Mouse (Mus musculus) MEL (cell line): ENCODE measurements around the gene Cir1. TPM values are rescaled to one million over a fixed set of nuclear protein-coding genes. Genes with fewer than 3 reads are reported as not detected.
A peak's percentile ranks its signal among the peaks of the same experiment; 100 is the strongest.

ENCODE experiments used
- DNase-seq: peaks from one replicate; pipeline ENCODE4 v3.0.0; 2011; ENCODE audit warnings: low read depth, low spot score
- H3K27ac ChIP-seq: 2 replicates; pipeline ENCODE4 v1.5.1; 2012; ENCODE audit warnings: low read depth, mild to moderate bottlenecking, control low read depth, low read length, moderate library complexity; ENCODE audit not compliant: control insufficient read depth
- H3K27me3 ChIP-seq, 2 experiments: fragments of 150-350 bp in 1 of 2; sonication (generic) in 1 of 2; 2 replicates each; pipeline ENCODE4 v1.6.1; 2012; ENCODE audit warnings: low read length in 2 of 2, mild to moderate bottlenecking in 2 of 2, improper control_type of control experiment in 1 of 2, moderate library complexity in 1 of 2; ENCODE audit not compliant: insufficient read depth in 2 of 2, control insufficient read depth in 1 of 2
- H3K36me3 ChIP-seq, 2 experiments: 2 replicates each; pipeline ENCODE4 v1.6.1; 2012 to 2014; ENCODE audit warnings: low read length in 2 of 2, improper control_type of control experiment in 1 of 2, inconsistent platforms in 1 of 2, mild to moderate bottlenecking in 1 of 2; ENCODE audit not compliant: insufficient read depth in 2 of 2, control insufficient read depth in 1 of 2
- H3K4me1 ChIP-seq, 2 experiments: fragments of 150-350 bp in 1 of 2; sonication (generic) in 1 of 2; 2 replicates each; pipeline ENCODE4 v1.6.1; 2012; ENCODE audit warnings: low read length in 2 of 2, improper control_type of control experiment in 1 of 2, mild to moderate bottlenecking in 1 of 2; ENCODE audit not compliant: insufficient read depth in 2 of 2, control insufficient read depth in 1 of 2
- H3K4me3 ChIP-seq, 2 experiments: fragments of 150-350 bp in 1 of 2; sonication (generic) in 1 of 2; 2 replicates each; pipeline ENCODE4 v1.5.1; 2012; ENCODE audit warnings: low read depth in 2 of 2, low read length in 2 of 2, mild to moderate bottlenecking in 2 of 2, moderate library complexity in 2 of 2, control low read depth in 1 of 2, improper control_type of control experiment in 1 of 2; ENCODE audit not compliant: control insufficient read depth in 1 of 2, insufficient read depth in 1 of 2
- H3K79me2 ChIP-seq: 2 replicates; pipeline ENCODE4 v1.6.1; 2012; ENCODE audit warnings: mild to moderate bottlenecking, low read length, moderate library complexity; ENCODE audit not compliant: control insufficient read depth, poor library complexity, insufficient read depth
- H3K9ac ChIP-seq: 2 replicates; pipeline ENCODE4 v1.6.1; 2012; ENCODE audit warnings: low read depth, mild to moderate bottlenecking, control low read depth, low read length, moderate library complexity; ENCODE audit not compliant: control insufficient read depth, poor library complexity, severe bottlenecking
- H3K9me3 ChIP-seq: fragments of 150-350 bp; sonication (generic); replicated peaks from 2 replicates; pipeline ENCODE4 v1.6.1; 2012; ENCODE audit warnings: mild to moderate bottlenecking, low read length, improper control_type of control experiment, moderate library complexity; ENCODE audit not compliant: insufficient read depth
- BHLHE40 ChIP-seq: IDR thresholded peaks from 2 replicates; pipeline ENCODE4 v1.6.1; 2012; ENCODE audit warnings: low read depth, mild to moderate bottlenecking, inconsistent platforms, low read length, improper control_type of control experiment, borderline replicate concordance
- CHD2 ChIP-seq: IDR thresholded peaks from 2 replicates; pipeline ENCODE4 v1.6.1; 2011; ENCODE audit warnings: low read length, improper control_type of control experiment
- ELF1 ChIP-seq: IDR thresholded peaks from 2 replicates; pipeline ENCODE4 v1.6.1; 2014; ENCODE audit warnings: low read depth, mild to moderate bottlenecking, inconsistent platforms, low read length, improper control_type of control experiment, moderate library complexity
- EP300 ChIP-seq, 2 experiments: IDR thresholded peaks; 2 replicates each; pipeline ENCODE4 v1.6.1; 2011; ENCODE audit warnings: improper control_type of control experiment in 2 of 2, low read length in 2 of 2, low read depth in 1 of 2, mild to moderate bottlenecking in 1 of 2
- ETS1 ChIP-seq: IDR thresholded peaks from 2 replicates; pipeline ENCODE4 v1.6.1; 2012; ENCODE audit warnings: low read depth, mild to moderate bottlenecking, inconsistent platforms, low read length, improper control_type of control experiment, moderate library complexity
- GATA1 ChIP-seq: IDR thresholded peaks from 2 replicates; pipeline ENCODE4 v1.6.1; 2011; ENCODE audit warnings: low read depth, low read length, improper control_type of control experiment
- JUND ChIP-seq: IDR thresholded peaks from 2 replicates; pipeline ENCODE4 v1.6.1; 2011; ENCODE audit warnings: low read depth, mild to moderate bottlenecking, improper control_type of control experiment, low read length
- MYB ChIP-seq: IDR thresholded peaks from 2 replicates; pipeline ENCODE4 v1.6.1; 2011; ENCODE audit warnings: mild to moderate bottlenecking, low read depth, low read length, improper control_type of control experiment
- MYC ChIP-seq: IDR thresholded peaks from 2 replicates; pipeline ENCODE4 v1.6.1; 2011; ENCODE audit warnings: low read depth, mild to moderate bottlenecking, low read length, improper control_type of control experiment, moderate library complexity
- POLR2AphosphoS5 ChIP-seq: IDR thresholded peaks from 2 replicates; pipeline ENCODE4 v1.6.1; 2012; ENCODE audit warnings: low read depth, borderline replicate concordance, mild to moderate bottlenecking, inconsistent platforms, low read length, moderate library complexity, mixed read lengths
- SIN3A ChIP-seq: IDR thresholded peaks from 2 replicates; pipeline ENCODE4 v1.6.1; 2012; ENCODE audit warnings: low read length, improper control_type of control experiment, inconsistent platforms
- TAL1 ChIP-seq: IDR thresholded peaks from 2 replicates; pipeline ENCODE4 v1.6.1; 2012; ENCODE audit warnings: mild to moderate bottlenecking, inconsistent platforms, low read length, moderate library complexity, mixed read lengths
- TBP ChIP-seq: IDR thresholded peaks from 2 replicates; pipeline ENCODE4 v1.8.0; 2011; ENCODE audit warnings: low read depth, low read length, improper control_type of control experiment
- TCF12 ChIP-seq: IDR thresholded peaks from 2 replicates; pipeline ENCODE4 v1.6.1; 2014; ENCODE audit warnings: low read depth, mild to moderate bottlenecking, inconsistent platforms, low read length, improper control_type of control experiment, moderate library complexity
- UBTF ChIP-seq: IDR thresholded peaks from 2 replicates; pipeline ENCODE4 v1.6.1; 2012; ENCODE audit warnings: low read depth, mild to moderate bottlenecking, inconsistent platforms, low read length, improper control_type of control experiment, moderate library complexity, borderline replicate concordance; ENCODE audit not compliant: insufficient read depth
- ZC3H11A ChIP-seq: IDR thresholded peaks from 2 replicates; pipeline ENCODE4 v1.6.1; 2012; ENCODE audit warnings: low read depth, mild to moderate bottlenecking, inconsistent platforms, low read length, improper control_type of control experiment
- ZNF384 ChIP-seq: IDR thresholded peaks from 2 replicates; pipeline ENCODE4 v1.6.1; 2012; ENCODE audit warnings: low read depth, mild to moderate bottlenecking, inconsistent platforms, low read length, improper control_type of control experiment
- polyA plus RNA-seq, 2 experiments: library from polyadenylated mRNA; stranded (reverse) in 1 of 2; unstranded in 1 of 2; fragments of >175 nt in 1 of 2; fragments of >200 nt in 1 of 2; gene quantifications; 2 replicates each; pipeline versions ENCODE4 v1.2.1 to v1.2.4; 2012; ENCODE audit warnings: low replicate concordance in 2 of 2, low read depth in 1 of 2; ENCODE audit not compliant: insufficient read length in 2 of 2, insufficient read depth in 1 of 2, missing spikeins in 1 of 2
- total RNA-seq: library from RNA; depleted of rRNA; stranded (reverse); fragments of 300-350 nt; gene quantifications from 2 replicates; pipeline ENCODE4 v1.2.3, GENCODE M21; 2012

Gene Cir1
- total and polyA plus RNA-seq, 3 experiments: 3.4 to 7.7 TPM; not detected in 1

DNA sequence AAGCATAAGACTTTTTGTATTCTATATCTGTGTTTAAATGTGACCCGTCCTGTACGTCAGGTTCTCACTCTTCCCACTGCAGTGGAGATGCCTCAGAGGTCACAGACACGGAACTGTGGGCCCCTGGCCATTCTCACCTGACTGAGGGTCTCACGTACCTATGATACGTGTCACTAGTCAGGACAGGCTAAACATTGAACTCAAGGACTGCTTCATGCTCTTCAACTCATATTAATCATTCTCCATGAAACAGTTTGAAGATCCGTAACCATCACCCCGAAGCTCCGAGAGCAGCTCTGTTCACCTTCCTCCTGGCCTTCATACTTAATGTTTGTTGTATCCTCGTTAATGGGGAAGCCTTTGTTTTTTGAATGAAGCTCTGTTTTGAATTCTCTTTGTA, 4.9 kb upstream of the Cir1 start:
- H3K27ac ChIP-seq: no peak overlapping the region
- DNase-seq: no peak
- H3K27me3 ChIP-seq: no peaks in the 10 kb centered on the region
- H3K79me2 ChIP-seq: peaks cover 2% of the 10 kb centered on the region; the same call in 1 of the 2 replicates
- H3K9ac ChIP-seq: no peak overlapping the region
- TF ChIP-seq MYB (no peak), BHLHE40 (no peak), TAL1 (no peak), UBTF (no peak), CHD2 (no peak)
- H3K4me3 ChIP-seq: no peak overlapping the region
- H3K36me3 ChIP-seq: peaks cover 0 to 10% of the 10 kb centered on the region in 2 experiments; a peak in 2 of 4 replicates
- peaks cover 0 to 4% of the 10 kb centered on the region in 2 experiments; a peak in 2 of 4 replicates for H3K4me1 ChIP-seq
- H3K9me3 ChIP-seq: no peaks in the 10 kb centered on the region

DNA sequence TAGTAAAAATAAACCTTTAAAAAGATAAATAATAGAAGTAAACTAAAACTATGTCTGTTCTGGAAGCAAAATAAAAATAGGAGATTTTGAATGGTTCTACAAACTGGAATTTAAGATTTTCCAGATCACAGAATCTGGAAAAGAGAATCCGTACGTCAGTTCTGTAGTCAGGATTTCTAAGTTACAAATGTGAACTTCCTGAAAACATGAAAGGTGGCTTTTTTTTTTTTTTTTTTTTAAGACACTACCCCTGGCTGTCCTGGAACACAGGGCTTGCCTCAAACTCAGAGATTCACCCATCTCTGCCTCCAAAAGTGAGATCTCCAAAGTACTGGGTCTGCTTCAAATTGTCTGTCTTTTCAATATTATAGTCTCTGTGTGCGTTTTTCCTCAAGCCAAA, 1.8 kb upstream of the Cir1 start:
- Histone ChIP-seq H3K36me3 (peaks cover 0 to 12% of the 10 kb centered on the region in 2 experiments; a peak in 2 of 4 replicates), H3K4me1 (peaks cover 0 to 4% of the 10 kb centered on the region in 2 experiments; a peak in 2 of 4 replicates), H3K9ac (no peak overlapping the region), H3K27ac (no peak overlapping the region), H3K9me3 (no peaks in the 10 kb centered on the region), H3K27me3 (no peaks in the 10 kb centered on the region), H3K79me2 (peaks cover 3% of the 10 kb centered on the region)
- no peak for DNase-seq
- no peak for TF ChIP-seq SIN3A
- no peak for TF ChIP-seq TCF12
- peak; percentile 72 for TF ChIP-seq ZNF384
- TF ChIP-seq, all 39 proteins: peak for 1
- H3K4me3 ChIP-seq: no peak overlapping the region

DNA sequence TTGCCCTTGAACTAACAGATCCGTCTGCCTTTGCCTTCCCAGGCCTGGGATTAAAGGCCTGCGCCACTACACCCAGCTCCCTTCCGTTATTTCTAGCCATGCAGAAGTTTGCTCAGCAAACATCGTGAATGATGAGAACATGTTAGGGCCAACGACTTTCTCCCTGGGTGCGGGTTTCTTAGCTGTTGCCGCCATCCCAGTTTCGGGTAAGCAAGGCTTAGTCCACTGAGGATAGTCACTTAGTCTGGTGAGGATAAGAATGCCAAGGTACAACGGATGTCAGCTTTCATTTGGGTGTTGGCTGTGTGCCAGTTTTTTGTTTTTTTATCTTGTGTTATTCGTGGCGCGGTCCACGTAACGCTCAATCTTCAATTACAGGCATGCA, 608 bp upstream of the Cir1 start:
- peak; percentile 87 for DNase-seq
- Histone ChIP-seq H3K27me3 (no peaks in the 10 kb centered on the region), H3K79me2 (peaks cover 3% of the 10 kb centered on the region), H3K36me3 (peaks cover 0 to 12% of the 10 kb centered on the region in 2 experiments; a peak in 2 of 4 replicates), H3K4me1 (peaks cover 0 to 4% of the 10 kb centered on the region in 2 experiments; a peak in 2 of 4 replicates), H3K4me3 (peak overlapping the region; percentile 58 to 62), H3K9me3 (no peaks in the 10 kb centered on the region), H3K27ac (peak overlapping the region; percentile 89), H3K9ac (peak overlapping the region; percentile 80)
- TF ChIP-seq MYC (peak; percentile 27; the same call in 1 of the 2 replicates), POLR2AphosphoS5 (no peak), ZNF384 (peak; percentile 58), EP300 (IDR thresholded peaks at IDR 0.05; ENCODE audit: low read depth in 1 of 2, low read length in 2 of 2) (no peak), JUND (no peak), ETS1 (peak; percentile 43; the same call in 1 of the 2 replicates), SIN3A (peak; percentile 26; the same call in 1 of the 2 replicates), ELF1 (no peak), TBP (peak; percentile 79; the same call in 1 of the 2 replicates), TAL1 (peak; percentile 30), BHLHE40 (no peak), ZC3H11A (no peak), GATA1 (no peak; the same call in 1 of the 2 replicates)
